Mouse (Mus musculus): ENCODE measurements around the gene Taok3.
A peak's percentile ranks its signal among the peaks of the same experiment; 100 is the strongest.

DNA sequence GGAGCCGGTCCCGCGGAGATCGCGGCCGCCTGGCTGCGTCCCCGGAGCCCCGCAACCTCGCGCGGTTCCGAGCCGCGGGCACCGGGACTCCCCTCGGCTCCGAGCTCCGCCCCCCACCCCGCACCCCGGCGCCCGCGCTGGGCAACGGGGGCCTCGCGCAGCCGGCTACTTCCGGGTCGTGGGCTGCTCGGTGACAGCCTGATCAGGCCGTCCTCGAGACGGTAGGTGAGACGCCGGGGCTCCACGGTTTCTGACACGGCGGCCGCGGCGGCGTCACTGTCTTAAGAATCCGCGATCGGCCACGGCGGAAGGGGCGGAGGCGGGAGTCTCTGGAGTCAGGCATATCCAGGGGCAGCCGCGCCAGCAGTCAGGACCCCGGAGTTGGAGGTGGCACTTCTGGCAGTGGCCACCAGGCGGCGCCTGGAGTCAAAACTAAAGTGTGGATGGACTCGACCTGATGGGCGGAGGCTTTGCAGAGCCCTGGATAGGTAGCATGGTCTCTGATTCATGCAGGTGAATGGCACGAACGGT lies 4.0 kb upstream of the Taok3 start, which contains the start of gene Suds3:
- TF ChIP-seq CTCF (IDR thresholded peaks at IDR 0.05; ENCODE audit: control insufficient read depth, insufficient read depth, insufficient read length) (peak; percentile 95), MAX (IDR thresholded peaks at IDR 0.05) (peak; percentile 97), USF1 (IDR thresholded peaks at IDR 0.05; ENCODE audit: low read depth) (no peak), MYOG (IDR thresholded peaks at IDR 0.05; ENCODE audit: control insufficient read depth, extremely low read depth, insufficient read length) (no peak), MYOD1 (IDR thresholded peaks at IDR 0.05; ENCODE audit: control insufficient read depth, insufficient read length, low read depth) (no peak), CEBPB (IDR thresholded peaks at IDR 0.05; ENCODE audit: low read depth) (no peak), FOSL1 (IDR thresholded peaks at IDR 0.05; ENCODE audit: insufficient read depth, low read length, poor library complexity, severe bottlenecking) (no peak)
